Mouse (Mus musculus): ENCODE data around the gene Cnot10. TPM values are rescaled to one million over a fixed set of nuclear protein-coding genes. Genes with fewer than 3 reads are reported as not detected.

The Cnot10 gene
- polyA plus RNA-seq (2016; fragmentation: Nextera tagmentation; extraction: Ambion mirVana): 81.9 and 82.2 TPM in 2 replicates

DNA sequence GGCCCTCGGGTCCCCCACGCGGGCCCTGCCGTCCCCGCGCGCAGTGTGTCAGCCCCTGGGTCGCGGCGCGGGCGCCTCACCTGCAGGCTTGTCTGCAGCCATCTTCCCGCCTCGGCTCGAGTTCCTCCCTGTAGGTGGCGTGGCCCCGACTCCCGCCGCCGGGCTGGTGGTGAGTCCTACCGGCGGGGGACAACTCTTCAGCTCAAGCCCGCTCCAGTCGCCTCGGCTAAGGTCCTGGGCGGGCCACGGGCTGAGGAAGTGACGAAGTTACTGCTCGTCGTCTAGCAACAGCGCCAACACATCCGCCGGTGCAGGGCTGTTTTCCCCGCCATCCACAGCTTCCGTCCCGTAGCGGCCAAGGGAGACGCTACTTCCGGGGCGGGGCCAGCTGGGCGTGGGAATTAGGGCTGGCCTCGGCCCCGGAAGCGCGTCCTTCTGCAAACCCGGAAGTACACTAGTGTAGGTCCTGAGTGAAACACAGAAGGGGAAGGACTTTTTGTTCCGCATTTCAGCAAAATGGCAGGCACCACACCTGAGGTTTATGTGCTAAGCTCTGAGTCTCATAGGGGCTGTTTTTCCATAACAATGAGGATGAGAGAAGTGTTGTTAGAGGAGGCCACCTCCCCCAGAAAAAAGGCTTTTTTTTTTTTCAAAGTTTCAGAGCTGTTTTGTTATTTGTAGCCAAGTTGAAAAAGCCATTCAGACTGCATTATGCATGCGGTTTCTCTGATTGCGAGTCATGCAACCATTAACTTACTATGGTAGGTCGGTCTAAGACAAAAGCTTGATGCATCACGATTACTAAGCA, at the start of gene Cnot10:
Cnot10 (minus strand) TSS at position 346 of the 808 bp plus-strand sequence.
- Histone ChIP-seq H3K36me3 (peaks cover 13% of the 10 kb centered on the region), H3K4me1 (replicated peaks) (peaks cover 7% of the 10 kb centered on the region), H3K27me3 (peaks cover 19% of the 10 kb centered on the region), H3K9ac (replicated peaks) (peak within 1 kb of the TSS; percentile 83), H3K9me3 (no peaks in the 10 kb centered on the region), H3K4me2 (peak within 1 kb of the TSS; percentile 89), H3K4me3 (replicated peaks) (peak within 1 kb of the TSS; percentile 83), H3K27ac (peak within 1 kb of the TSS; percentile 86)
- ATAC-seq (ENCODE audit: insufficient number of reproducible peaks, insufficient read depth, low FRiP score, low TSS enrichment, low read depth): peak; percentile 97
- 4% methylated on average over 51 of the region's 51 CpGs for WGBS

DNA sequence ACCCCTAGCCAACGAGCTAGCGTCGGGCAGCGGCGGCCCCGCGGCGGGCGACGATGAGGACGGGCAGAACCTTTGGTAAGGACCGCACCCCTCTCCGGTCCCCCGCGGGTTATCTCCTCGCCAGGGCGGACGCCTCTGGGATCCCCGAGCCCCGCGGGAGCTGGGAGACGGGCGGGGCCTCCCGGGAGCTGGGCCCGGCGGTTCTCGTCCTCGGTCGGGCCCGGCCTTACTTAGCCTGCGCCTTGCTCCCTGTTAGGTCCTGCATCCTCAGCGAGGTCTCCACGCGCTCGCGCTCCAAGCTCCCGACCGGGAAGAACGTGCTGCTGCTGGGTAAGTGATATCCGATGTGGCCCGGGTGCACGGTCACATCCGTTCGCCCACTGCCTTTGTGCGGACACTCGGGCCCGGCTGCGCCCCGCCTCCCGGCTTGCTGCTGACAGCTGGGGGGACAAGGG, 49.0 kb upstream of the Cnot10 start:
- ATAC-seq (ENCODE audit: insufficient number of reproducible peaks, insufficient read depth, low FRiP score, low TSS enrichment, low read depth): peak; percentile 64
- under 1% methylated on average over 50 of the region's 50 CpGs for WGBS

DNA sequence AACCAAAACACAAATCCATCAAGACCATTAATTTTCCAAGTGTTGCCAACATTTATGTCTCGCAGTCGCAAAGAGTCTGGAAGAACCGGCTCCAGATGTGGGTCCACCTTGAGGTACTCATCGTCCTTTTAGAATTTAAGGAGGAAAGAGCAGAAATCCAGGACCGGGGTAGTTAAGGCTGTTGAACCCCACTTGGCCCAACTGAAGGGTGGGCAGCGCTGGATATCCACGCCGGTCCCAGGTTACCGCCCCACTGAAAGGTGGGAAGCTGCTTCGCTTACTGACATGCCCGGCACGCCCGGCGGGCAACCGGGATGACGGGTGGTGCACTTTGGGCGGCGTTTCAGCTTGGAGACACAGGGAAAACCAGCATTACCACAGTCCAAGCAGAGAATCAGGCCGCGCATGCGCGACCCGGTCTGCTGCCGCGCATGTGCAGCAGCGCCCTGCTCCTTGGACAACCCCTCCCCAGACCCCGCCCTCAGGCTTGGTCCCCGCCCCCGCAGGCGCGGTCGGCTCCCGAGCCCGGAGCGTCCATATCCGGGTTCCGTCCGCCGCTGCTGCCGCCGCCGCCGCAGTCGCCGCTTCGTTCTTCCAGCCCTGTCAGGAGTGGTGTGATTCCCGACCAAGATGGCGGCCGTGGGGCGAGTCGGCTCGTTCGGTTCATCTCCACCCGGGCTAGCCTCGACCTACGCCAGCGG, 48.4 kb upstream of the Cnot10 start, which contains the start of gene Dync1li1:
Dync1li1 (plus strand) TSS at position 539 of the 701 bp plus-strand sequence.
- Histone ChIP-seq H3K4me2 (peak within 1 kb of the TSS; percentile 92), H3K4me3 (replicated peaks) (peak within 1 kb of the TSS; percentile 94), H3K9ac (replicated peaks) (peak within 1 kb of the TSS; percentile 91), H3K27me3 (no peaks in the 10 kb centered on the region), H3K9me3 (no peaks in the 10 kb centered on the region), H3K27ac (peak within 1 kb of the TSS; percentile 83), H3K36me3 (peaks cover 20% of the 10 kb centered on the region), H3K4me1 (replicated peaks) (peaks cover 23% of the 10 kb centered on the region)
- under 1% methylated on average over 52 of the region's 57 CpGs for WGBS
- ATAC-seq (ENCODE audit: insufficient number of reproducible peaks, insufficient read depth, low FRiP score, low TSS enrichment, low read depth): peak; percentile 94

More for the DNA sequence above, 49.0 kb upstream of the Cnot10 start:
- H3K4me1 ChIP-seq (replicated peaks): peaks cover 23% of the 10 kb centered on the region
- H3K9me3 ChIP-seq: no peaks in the 10 kb centered on the region
- H3K36me3 ChIP-seq: peaks cover 26% of the 10 kb centered on the region
- H3K9ac ChIP-seq (replicated peaks): peak overlapping the region; percentile 91
- peak overlapping the region; percentile 83 for H3K27ac ChIP-seq
- H3K27me3 ChIP-seq: no peaks in the 10 kb centered on the region
- peak overlapping the region; percentile 94 for H3K4me3 ChIP-seq (replicated peaks)
- peak overlapping the region; percentile 92 for H3K4me2 ChIP-seq

DNA sequence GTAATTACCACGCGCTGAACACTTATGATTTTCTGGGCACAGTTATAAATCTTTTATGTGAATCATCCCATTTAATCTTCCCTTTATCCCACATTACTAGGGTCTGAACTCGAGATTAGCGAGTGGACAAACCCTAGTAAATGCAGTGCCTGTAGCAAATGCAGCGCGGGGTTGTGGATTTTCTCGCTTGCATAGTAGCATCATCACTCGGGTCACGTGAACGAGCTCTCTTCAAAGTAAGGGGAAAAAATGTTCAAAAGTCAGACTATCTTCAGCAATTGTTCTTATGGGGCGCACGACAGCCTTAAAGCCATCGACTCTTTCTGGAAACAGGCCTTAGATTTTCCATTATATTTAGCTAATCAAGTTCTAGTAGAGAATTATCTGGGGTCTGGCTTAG, 47.7 kb upstream of the Cnot10 start:
- peak overlapping the region; percentile 94 for H3K4me3 ChIP-seq (replicated peaks)
- no peaks in the 10 kb centered on the region for H3K9me3 ChIP-seq
- peak overlapping the region; percentile 91 for H3K9ac ChIP-seq (replicated peaks)
- no peaks in the 10 kb centered on the region for H3K27me3 ChIP-seq
- WGBS: 76% methylated on average over 13 of the region's 13 CpGs
- no peak for ATAC-seq (ENCODE audit: insufficient number of reproducible peaks, insufficient read depth, low FRiP score, low TSS enrichment, low read depth)
- peaks cover 23% of the 10 kb centered on the region for H3K4me1 ChIP-seq (replicated peaks)
- peak overlapping the region; percentile 92 for H3K4me2 ChIP-seq
- H3K27ac ChIP-seq: no peak overlapping the region
- H3K36me3 ChIP-seq: peaks cover 14% of the 10 kb centered on the region

DNA sequence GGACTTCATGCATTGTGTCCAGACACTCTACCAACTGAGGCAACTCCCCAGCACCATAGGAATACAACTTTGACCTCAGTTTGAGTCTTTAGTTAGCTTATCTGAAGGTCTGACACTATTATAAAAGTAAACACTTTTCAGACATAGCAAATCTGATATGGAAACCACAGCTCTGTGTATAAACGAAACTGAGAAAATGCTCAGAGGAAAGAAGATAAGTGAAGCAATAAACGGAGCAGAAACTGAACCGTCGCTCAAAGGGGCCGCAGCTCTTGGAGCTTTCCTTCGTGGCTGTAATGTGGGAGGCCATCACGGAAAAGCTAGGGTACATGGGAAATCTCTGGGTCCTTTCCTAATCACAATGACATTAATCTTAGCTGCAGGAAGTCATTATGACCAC, 46.3 kb upstream of the Cnot10 start:
- no peak overlapping the region for H3K9ac ChIP-seq (replicated peaks)
- H3K4me2 ChIP-seq: no peak overlapping the region
- no peaks in the 10 kb centered on the region for H3K27me3 ChIP-seq
- peaks cover 3% of the 10 kb centered on the region; the same call in 1 of the 2 replicates for H3K36me3 ChIP-seq
- peaks cover 23% of the 10 kb centered on the region for H3K4me1 ChIP-seq (replicated peaks)
- H3K4me3 ChIP-seq (replicated peaks): no peak overlapping the region
- H3K27ac ChIP-seq: no peak overlapping the region
- WGBS: 92% methylated on average over 7 of the region's 7 CpGs
- no peak for ATAC-seq (ENCODE audit: insufficient number of reproducible peaks, insufficient read depth, low FRiP score, low TSS enrichment, low read depth)
- no peaks in the 10 kb centered on the region for H3K9me3 ChIP-seq

DNA sequence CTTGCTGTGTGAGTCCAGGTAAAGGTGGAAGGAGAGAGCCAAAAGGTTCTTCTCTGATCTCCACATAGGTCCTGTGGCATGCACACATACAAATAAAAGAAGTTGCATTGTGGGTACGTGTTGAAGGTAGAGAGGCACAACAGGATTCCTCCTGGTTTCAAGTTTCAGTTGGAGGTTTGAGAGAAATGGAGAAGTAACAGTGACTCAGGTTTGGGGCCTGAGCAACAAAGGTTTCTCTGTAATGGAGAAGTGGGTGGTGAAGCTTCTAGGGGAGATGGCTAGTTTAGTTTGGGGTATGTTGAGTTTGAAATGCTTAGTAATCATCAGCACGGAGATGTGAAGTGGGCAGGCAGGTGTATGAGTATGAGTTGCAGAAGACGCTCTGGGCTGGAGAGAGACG, 42.2 kb upstream of the Cnot10 start:
- H3K4me2 ChIP-seq: no peak overlapping the region
- 75% methylated on average over 4 of the region's 4 CpGs for WGBS
- no peak overlapping the region for H3K9ac ChIP-seq (replicated peaks)
- no peaks in the 10 kb centered on the region for H3K4me1 ChIP-seq (replicated peaks)
- H3K27ac ChIP-seq: no peak overlapping the region
- no peak for ATAC-seq (ENCODE audit: insufficient number of reproducible peaks, insufficient read depth, low FRiP score, low TSS enrichment, low read depth)
- H3K36me3 ChIP-seq: no peaks in the 10 kb centered on the region
- no peak overlapping the region for H3K4me3 ChIP-seq (replicated peaks)
- no peaks in the 10 kb centered on the region for H3K9me3 ChIP-seq
- no peaks in the 10 kb centered on the region for H3K27me3 ChIP-seq

DNA sequence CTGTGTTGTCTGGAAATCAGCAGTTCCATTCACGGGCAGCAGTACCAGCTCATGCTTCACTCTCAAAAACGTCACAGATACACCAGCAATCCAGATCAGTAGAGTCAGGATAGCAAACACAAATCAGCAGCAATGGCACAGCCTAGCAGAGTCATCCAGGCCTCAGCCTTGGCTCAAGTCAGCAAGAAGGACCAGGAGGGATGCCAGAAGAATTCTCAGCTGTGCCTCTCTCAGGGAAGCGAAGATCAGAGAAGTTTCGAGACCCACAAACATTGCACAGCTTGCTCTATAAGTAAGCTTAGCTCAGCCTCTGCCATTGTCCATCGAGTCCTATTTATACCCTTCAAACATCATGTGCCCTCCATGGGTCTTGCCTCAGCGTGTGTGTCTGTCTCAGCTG, 40.5 kb upstream of the Cnot10 start:
- H3K4me3 ChIP-seq (replicated peaks): no peak overlapping the region
- no peak for ATAC-seq (ENCODE audit: insufficient number of reproducible peaks, insufficient read depth, low FRiP score, low TSS enrichment, low read depth)
- no peak overlapping the region for H3K4me2 ChIP-seq
- H3K36me3 ChIP-seq: no peaks in the 10 kb centered on the region
- H3K27ac ChIP-seq: no peak overlapping the region
- H3K9ac ChIP-seq (replicated peaks): no peak overlapping the region
- WGBS: 78% methylated on average over 6 of the region's 6 CpGs
- H3K27me3 ChIP-seq: no peaks in the 10 kb centered on the region
- H3K4me1 ChIP-seq (replicated peaks): no peaks in the 10 kb centered on the region
- no peaks in the 10 kb centered on the region for H3K9me3 ChIP-seq

DNA sequence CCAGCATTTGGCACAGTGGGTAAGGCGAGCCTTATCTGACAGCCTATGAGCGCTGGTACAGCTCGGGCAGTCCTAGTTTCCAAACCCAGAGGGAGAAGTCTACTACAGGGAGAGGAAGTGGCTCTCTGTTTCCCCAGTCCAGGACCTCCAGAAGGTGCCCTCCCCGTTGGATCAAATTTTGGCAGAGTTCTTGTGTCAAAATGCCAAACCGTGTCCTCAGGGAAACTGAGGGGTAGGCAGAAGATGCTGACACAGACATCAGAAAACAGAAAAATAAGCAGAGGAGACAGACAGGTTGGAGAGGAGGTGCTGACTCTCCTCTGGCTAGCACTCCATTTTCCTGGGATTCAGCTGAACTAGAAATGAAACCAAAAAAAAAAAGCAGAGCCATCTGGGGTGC, 40.0 kb upstream of the Cnot10 start:
- WGBS: 84% methylated on average over 5 of the region's 5 CpGs
- Histone ChIP-seq H3K27ac (no peak overlapping the region), H3K36me3 (no peaks in the 10 kb centered on the region), H3K9ac (replicated peaks) (no peak overlapping the region), H3K4me1 (replicated peaks) (no peaks in the 10 kb centered on the region), H3K27me3 (no peaks in the 10 kb centered on the region), H3K4me3 (replicated peaks) (no peak overlapping the region), H3K9me3 (no peaks in the 10 kb centered on the region), H3K4me2 (no peak overlapping the region)
- no peak for ATAC-seq (ENCODE audit: insufficient number of reproducible peaks, insufficient read depth, low FRiP score, low TSS enrichment, low read depth)

DNA sequence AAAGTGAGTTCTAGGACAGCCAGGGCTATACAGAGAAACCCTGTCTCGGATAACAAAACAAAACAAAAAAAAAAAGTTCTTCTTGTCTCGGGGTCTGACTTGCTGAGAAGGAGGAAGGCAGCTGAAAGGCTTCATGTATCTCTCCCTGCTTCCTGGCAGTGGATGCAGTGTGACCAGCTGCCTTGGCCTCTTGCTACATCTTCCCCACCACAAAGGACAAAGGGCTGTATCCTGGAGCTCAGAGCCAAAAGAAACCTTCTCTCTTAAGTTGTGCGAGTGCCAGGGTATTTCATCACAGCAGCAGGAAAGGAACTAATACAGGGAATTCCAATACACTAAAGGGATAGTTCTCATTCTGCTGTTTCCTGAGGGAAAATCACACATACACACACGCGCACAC, 38.6 kb upstream of the Cnot10 start:
- no peak overlapping the region for H3K9ac ChIP-seq (replicated peaks)
- no peak for ATAC-seq (ENCODE audit: insufficient number of reproducible peaks, insufficient read depth, low FRiP score, low TSS enrichment, low read depth)
- H3K4me1 ChIP-seq (replicated peaks): no peaks in the 10 kb centered on the region
- H3K4me2 ChIP-seq: no peak overlapping the region
- 89% methylated on average over 5 of the region's 5 CpGs for WGBS
- H3K36me3 ChIP-seq: no peaks in the 10 kb centered on the region
- no peaks in the 10 kb centered on the region for H3K9me3 ChIP-seq
- no peak overlapping the region for H3K4me3 ChIP-seq (replicated peaks)
- H3K27me3 ChIP-seq: 0 out of 2 replicates have a peak, but pooled peaks cover 3% of the 10 kb centered on the region
- no peak overlapping the region for H3K27ac ChIP-seq

DNA sequence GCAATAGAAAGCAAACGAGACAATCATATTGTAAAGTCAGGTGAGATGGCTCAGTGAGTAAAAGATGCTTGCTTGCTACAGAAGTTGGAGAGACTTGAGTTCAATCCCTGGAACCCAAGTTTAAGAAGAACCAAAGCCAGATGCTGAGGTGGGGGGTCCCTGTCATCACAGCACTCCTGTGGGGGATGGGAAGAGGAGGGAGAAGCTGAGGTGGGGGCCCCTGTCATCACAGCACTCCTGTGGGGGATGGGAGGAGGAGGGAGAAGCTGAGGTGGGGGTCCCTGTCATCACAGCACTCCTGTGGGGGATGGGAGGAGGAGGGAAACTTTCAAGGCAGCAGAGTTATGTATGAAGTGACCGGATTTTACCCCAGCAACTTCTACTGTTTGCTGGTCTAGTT, 33.6 kb upstream of the Cnot10 start:
- H3K4me3 ChIP-seq (replicated peaks): no peak overlapping the region
- peaks cover 11% of the 10 kb centered on the region for H3K4me1 ChIP-seq (replicated peaks)
- 0 out of 2 replicates have a peak, but pooled peaks cover 7% of the 10 kb centered on the region for H3K27me3 ChIP-seq
- H3K4me2 ChIP-seq: peak overlapping the region; percentile 58; the same call in 1 of the 2 replicates
- no peak overlapping the region for H3K27ac ChIP-seq
- 52% methylated on average over 2 of the region's 2 CpGs for WGBS
- no peak overlapping the region for H3K9ac ChIP-seq (replicated peaks)
- no peak for ATAC-seq (ENCODE audit: insufficient number of reproducible peaks, insufficient read depth, low FRiP score, low TSS enrichment, low read depth)
- no peaks in the 10 kb centered on the region for H3K9me3 ChIP-seq
- H3K36me3 ChIP-seq: no peaks in the 10 kb centered on the region

All from limb, embryonic 12.5 days (tissue).